Mouse (Mus musculus) small intestine, adult 2 months (tissue): ENCODE measurements at regions not wholly inside any gene's neighbourhood (a gene's known extent, or its start where the extent isn't known, plus 50 kb on each side); places are given as distances from the start of the nearest gene placed in this dataset.

Experiments
- H3K27ac ChIP-seq: fragments of 200-500 bp; 2 replicates; pipeline ENCODE4 v1.5.1; 2012; ENCODE audit warnings: low read depth, low read length, control low read depth, inconsistent platforms; ENCODE audit not compliant: insufficient read depth
- H3K27me3 ChIP-seq: fragments of 200-500 bp; 2 replicates; pipeline ENCODE4 v1.6.1; 2012; ENCODE audit warnings: mild to moderate bottlenecking, moderate library complexity, low read length, inconsistent platforms; ENCODE audit not compliant: control insufficient read depth, insufficient read depth
- H3K36me3 ChIP-seq: fragments of 200-500 bp; 2 replicates; pipeline ENCODE4 v1.6.1; 2012; ENCODE audit warnings: mild to moderate bottlenecking, low read length, control low read depth, inconsistent platforms; ENCODE audit not compliant: control insufficient read depth, insufficient read depth
- H3K4me1 ChIP-seq: fragments of 200-500 bp; 2 replicates; pipeline ENCODE4 v1.6.1; 2012; ENCODE audit warnings: low read length, inconsistent platforms, mixed read lengths; ENCODE audit not compliant: control insufficient read depth, insufficient read depth, insufficient read length
- H3K4me3 ChIP-seq: fragments of 200-500 bp; 2 replicates; pipeline ENCODE4 v1.5.1; 2012; ENCODE audit warnings: low read depth, mild to moderate bottlenecking, control low read depth, inconsistent platforms, low read length, moderate library complexity
- CTCF ChIP-seq: fragments of 200-500 bp; IDR thresholded peaks from 2 replicates; pipeline ENCODE4 v1.5.1; 2012; ENCODE audit warnings: low read depth, mild to moderate bottlenecking, control low read depth, inconsistent platforms, low read length, moderate library complexity, mixed read lengths; ENCODE audit not compliant: insufficient replicate concordance, insufficient read length; ENCODE audit errors: extremely low read depth
- POLR2A ChIP-seq: fragments of 200-500 bp; IDR thresholded peaks from 2 replicates; pipeline ENCODE4 v1.6.1; 2012; ENCODE audit warnings: low read depth, mild to moderate bottlenecking, control low read depth, inconsistent platforms, low read length, moderate library complexity
- WGBS: fragments of 180-500 bp; shearing (Covaris S2); methylation state at CpG from one replicate; pipeline ENCODE4 v1.1.7; 2018; 5-methylcytosine and 5-hydroxymethylcytosine counted together

DNA sequence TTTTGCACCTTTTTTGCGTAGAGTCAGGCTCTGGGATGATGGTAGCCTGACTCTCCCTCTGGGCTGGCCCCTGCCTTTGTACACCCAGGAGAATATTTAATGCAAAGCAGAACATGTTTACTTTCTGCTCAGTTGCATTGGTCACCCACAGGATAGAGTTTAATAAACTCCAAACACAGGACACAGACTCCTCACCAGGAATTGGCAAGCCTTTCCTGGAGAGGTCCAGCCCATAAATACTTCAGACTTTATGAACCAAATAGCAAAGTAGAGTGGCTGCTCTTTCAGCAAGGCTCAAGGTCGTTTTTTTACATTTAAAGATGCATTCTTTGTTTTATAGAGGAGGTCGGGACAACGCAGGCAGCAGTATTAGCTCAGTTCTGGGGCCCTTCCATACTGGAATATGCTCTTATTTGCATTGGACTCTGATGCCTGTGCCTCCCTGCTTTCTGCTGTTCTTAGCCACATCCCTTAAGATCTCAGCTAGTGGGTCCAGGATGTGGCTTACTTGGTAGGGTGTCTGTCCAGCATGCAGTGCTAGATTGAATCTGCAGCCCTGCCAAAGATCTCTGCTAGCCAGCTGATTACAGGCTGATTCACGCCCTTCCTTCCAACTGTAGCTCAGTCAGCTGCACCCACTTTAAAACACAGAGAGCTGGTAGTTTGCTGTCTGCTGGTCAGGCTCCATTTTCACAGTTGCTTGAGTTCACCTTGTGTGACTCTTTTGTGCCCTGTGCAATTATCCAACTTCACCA is 182.4 kb upstream of the F930015N05Rik start:
- TF ChIP-seq POLR2A (no peak), CTCF (no peak)
- Histone ChIP-seq H3K4me1 (no peaks in the 10 kb centered on the region), H3K4me3 (no peak overlapping the region), H3K27me3 (no peaks in the 10 kb centered on the region), H3K36me3 (no peaks in the 10 kb centered on the region), H3K27ac (no peak overlapping the region)
- WGBS = 27% methylated on average over 5 of the region's 5 CpGs

DNA sequence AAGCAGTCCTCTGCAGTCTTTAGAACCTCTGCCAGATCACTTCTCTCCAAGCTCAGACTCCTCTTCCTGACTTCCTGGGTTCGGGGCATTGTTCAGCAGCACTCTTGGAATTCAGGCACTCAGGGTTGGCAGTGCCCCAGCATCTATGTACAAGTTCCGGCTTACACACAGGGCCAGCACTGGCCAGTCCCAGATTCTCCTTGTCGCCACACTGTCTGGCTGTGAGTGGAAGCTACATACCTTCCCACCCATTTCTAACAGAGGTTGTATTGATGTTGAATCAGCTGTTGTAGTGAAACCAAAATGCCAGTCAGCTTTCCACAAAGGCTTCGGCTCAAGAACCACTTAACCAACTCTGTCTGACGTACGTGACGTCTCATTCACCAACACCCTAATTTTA is 190.7 kb upstream of the F930015N05Rik start:
- H3K36me3 ChIP-seq = no peaks in the 10 kb centered on the region
- no peak overlapping the region for H3K4me3 ChIP-seq
- H3K4me1 ChIP-seq = no peaks in the 10 kb centered on the region
- H3K27ac ChIP-seq = no peak overlapping the region
- 75% methylated on average over 7 of the region's 7 CpGs for WGBS
- TF ChIP-seq POLR2A = no peak
- TF ChIP-seq CTCF = no peak
- H3K27me3 ChIP-seq = no peaks in the 10 kb centered on the region

DNA sequence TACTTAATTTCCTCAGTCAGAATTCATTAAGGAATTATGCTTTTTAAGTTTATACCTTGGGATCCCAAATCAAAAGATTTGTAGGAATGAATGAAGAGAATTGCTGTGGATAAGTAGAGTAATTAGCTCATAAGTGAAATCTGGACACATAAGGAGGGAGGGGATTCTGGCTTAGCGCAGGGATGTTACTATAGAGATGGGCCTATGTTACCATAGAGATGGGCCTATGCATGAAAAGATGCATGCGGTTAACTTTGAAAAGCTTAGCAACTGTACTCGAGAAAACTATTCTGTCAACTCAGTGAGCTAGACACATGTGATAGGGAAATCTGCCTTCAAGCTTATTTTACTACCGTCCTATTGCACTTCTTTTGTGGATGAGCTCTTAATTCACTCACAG is 204.5 kb upstream of the F930015N05Rik start:
- 85% methylated on average over 4 of the region's 4 CpGs for WGBS
- TF ChIP-seq CTCF = no peak
- no peak for TF ChIP-seq POLR2A
- Histone ChIP-seq H3K27me3 (no peaks in the 10 kb centered on the region), H3K36me3 (no peaks in the 10 kb centered on the region), H3K4me3 (no peak overlapping the region), H3K4me1 (no peaks in the 10 kb centered on the region), H3K27ac (no peak overlapping the region)

DNA sequence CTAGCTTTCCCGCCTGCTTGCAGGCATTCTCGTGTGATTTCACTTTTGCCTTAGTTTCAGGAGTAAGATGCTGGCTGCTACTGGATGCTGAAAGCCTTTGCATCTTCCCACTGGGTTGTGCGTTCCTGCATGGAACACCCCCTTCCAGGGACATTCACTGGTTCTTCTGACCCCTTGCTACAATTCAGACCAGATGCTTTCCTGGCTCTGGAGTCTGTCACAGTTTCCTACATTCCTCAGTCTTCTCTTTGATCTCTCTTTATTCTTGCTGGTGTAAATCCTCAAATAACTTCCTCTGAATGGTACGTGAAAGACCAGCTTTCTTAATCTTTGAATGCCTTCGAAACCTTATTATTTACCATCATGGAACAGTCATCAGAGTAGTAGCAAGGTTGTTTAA is 206.7 kb upstream of the F930015N05Rik start:
- H3K36me3 ChIP-seq = no peaks in the 10 kb centered on the region
- TF ChIP-seq POLR2A = no peak
- no peak for TF ChIP-seq CTCF
- no peak overlapping the region for H3K4me3 ChIP-seq
- WGBS = 71% methylated on average over 5 of the region's 5 CpGs
- no peaks in the 10 kb centered on the region for H3K4me1 ChIP-seq
- H3K27me3 ChIP-seq = no peaks in the 10 kb centered on the region
- no peak overlapping the region for H3K27ac ChIP-seq

DNA sequence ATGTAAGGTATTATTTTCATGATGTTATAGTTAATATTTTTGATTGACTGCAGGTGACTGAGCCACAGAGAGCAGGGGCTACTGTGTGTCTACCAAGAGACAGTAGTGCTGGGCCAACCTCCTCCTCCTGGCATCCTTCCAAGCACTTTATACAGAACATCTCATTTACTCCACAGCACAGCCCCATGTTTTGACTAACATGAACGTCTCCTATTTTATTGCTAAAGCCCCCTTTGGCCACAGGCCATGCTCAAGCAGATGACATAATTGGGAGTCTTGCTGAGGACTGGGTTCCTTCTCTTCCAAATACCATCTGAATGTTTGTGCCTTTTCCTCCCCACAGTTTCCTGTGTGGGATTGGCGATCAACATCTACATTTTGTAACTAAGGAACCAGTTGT is 211.5 kb upstream of the F930015N05Rik start:
- Histone ChIP-seq H3K27ac (no peak overlapping the region), H3K27me3 (no peaks in the 10 kb centered on the region), H3K4me3 (no peak overlapping the region), H3K4me1 (no peaks in the 10 kb centered on the region), H3K36me3 (no peaks in the 10 kb centered on the region)
- TF ChIP-seq POLR2A (no peak), CTCF (no peak)
- WGBS = 55% methylated on average over 2 of the region's 2 CpGs

DNA sequence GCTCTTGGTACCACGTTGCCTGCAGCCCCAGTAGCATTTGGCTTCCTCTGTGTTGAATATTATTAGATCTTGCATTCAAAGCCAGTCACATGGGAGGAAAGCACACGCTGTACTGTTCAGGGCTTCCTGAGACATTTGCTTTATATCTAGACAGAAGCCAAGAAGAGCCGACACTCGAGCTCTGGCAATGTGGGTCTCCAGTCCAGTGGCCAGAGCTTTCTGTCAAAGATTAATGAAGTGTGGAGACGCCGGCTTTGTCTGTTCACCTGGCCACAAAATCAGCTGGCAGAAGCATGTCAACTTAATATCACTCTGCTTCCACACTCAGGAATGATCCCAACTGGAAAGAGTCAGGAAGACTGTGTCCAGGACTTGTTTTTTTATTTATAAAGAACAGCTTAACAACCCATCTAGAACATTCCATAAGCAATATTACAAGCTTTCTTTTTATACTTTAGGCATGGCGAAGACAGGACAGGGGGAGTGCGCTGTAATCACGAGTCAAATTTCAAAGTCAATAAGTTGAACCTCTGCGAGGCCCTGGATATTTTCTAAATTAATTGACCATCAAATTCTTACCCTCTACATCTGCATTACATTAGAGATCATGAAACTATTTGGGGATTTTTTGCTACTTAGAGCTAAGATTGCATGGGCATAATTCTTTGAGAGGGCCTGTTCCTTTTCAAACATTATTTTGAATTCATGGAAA is 214.3 kb upstream of the F930015N05Rik start:
- Histone ChIP-seq H3K36me3 (no peaks in the 10 kb centered on the region), H3K27me3 (no peaks in the 10 kb centered on the region), H3K4me3 (no peak overlapping the region), H3K27ac (no peak overlapping the region), H3K4me1 (no peaks in the 10 kb centered on the region)
- TF ChIP-seq POLR2A = no peak
- TF ChIP-seq CTCF = no peak
- 76% methylated on average over 10 of the region's 10 CpGs for WGBS

DNA sequence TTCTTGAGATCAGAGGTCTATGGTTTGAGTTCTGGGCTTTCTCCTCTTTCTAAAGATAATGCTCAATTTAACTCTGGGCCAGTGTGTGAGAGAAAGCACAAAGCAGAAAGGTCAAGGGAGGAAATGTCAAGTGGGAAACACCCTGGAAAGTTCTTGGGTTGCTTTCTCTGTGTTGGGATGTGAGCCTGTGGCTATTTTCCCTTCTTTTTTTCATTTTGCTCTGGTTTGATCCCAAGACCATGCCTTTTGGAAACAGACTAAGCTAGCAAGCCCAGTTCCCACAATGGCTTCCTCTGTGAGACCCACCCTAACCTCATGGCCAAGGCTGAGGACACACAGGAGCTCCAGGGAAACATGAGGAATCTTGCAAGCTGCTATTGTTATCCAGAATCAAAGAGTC is 216.4 kb upstream of the F930015N05Rik start:
- no peak overlapping the region for H3K4me3 ChIP-seq
- H3K36me3 ChIP-seq = no peaks in the 10 kb centered on the region
- TF ChIP-seq CTCF (no peak), POLR2A (no peak)
- no peak overlapping the region for H3K27ac ChIP-seq
- H3K4me1 ChIP-seq = no peaks in the 10 kb centered on the region
- no peaks in the 10 kb centered on the region for H3K27me3 ChIP-seq

DNA sequence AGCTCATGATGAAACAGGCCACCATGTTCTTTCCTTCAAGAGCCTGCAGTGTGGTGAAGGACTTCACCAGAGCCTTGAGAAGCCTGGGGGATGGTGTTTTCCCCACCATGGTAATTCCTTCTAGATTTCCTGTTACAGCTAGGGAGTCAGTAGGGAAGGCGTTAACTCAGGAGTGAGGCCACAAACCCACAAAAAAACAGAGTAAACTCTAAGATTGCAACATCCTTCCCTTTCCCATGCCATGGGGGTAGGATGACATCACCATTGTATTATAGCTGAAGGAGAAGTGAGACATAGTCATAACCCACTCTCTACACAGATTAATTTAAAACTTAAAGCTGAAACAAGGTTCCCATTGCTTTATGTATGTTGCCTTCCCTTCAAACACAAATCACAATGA is 218.7 kb upstream of the F930015N05Rik start:
- Histone ChIP-seq H3K4me3 (no peak overlapping the region), H3K4me1 (no peaks in the 10 kb centered on the region), H3K27me3 (no peaks in the 10 kb centered on the region), H3K27ac (no peak overlapping the region), H3K36me3 (no peaks in the 10 kb centered on the region)
- WGBS = 58% methylated on average over 1 of the region's 1 CpGs
- no peak for TF ChIP-seq CTCF
- TF ChIP-seq POLR2A = no peak
